Mouse (Mus musculus) erythroblast, embryonic 14.5 days (primary cell): ENCODE results near the gene Gm17428.

Experiments
- GATA1 ChIP-seq: IDR thresholded peaks from 2 replicates; pipeline ENCODE4 v1.6.1; 2012; ENCODE audit warnings: low read length, inconsistent platforms, mixed read lengths
- TAL1 ChIP-seq: IDR thresholded peaks from 3 replicates; pipeline ENCODE4 v1.6.1; 2012; ENCODE audit warnings: low read length, inconsistent platforms, mixed read lengths

GRCm38 (mm10) chr14:55016876-55017275 is 40.1 kb downstream of the Gm17428 start:
- TF ChIP-seq GATA1 (no peak), TAL1 (no peak)
